Mouse (Mus musculus) liver, adult (tissue): ENCODE measurements around the gene Frem1.

Source experiments
- GATA4 ChIP-seq: IDR thresholded peaks from 2 replicates; pipeline ENCODE4 v1.6.1; 2014; ENCODE audit warnings: mild to moderate bottlenecking, low read length; ENCODE audit not compliant: insufficient replicate concordance

The Frem1 gene

GRCm38 (mm10) chr4:82970901-82971648, 81.1 kb downstream of the Frem1 start:
- no peak for TF ChIP-seq GATA4

- no peak for TF ChIP-seq GATA4
Observed at GRCm38 (mm10) chr4:82961024-82961423, 91.1 kb downstream of the Frem1 start.

- no peak for TF ChIP-seq GATA4
Observed at GRCm38 (mm10) chr4:82957827-82958538, 94.2 kb downstream of the Frem1 start.

GRCm38 (mm10) chr4:82953992-82954391, 98.1 kb downstream of the Frem1 start:
- no peak for TF ChIP-seq GATA4

DNA sequence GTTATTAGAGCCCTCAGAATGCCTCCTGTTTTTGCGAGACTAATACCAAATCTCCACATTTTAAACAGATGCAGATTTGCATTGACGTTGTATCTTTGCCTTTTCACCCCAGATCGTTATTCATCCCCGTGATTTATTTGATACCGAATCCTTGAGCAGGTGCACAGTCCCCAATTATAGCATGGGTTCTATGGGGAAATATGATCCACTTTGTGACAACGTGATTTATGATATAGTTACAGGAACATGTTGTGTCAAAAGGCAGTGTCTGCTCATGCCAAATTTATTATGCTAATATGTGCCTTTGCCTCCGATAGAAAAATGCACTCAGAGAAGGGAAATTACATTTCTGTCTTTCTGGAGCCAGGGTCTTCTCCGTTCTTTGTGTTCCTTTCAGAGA, 102.6 kb downstream of the Frem1 start:
- no peak for TF ChIP-seq GATA4

DNA sequence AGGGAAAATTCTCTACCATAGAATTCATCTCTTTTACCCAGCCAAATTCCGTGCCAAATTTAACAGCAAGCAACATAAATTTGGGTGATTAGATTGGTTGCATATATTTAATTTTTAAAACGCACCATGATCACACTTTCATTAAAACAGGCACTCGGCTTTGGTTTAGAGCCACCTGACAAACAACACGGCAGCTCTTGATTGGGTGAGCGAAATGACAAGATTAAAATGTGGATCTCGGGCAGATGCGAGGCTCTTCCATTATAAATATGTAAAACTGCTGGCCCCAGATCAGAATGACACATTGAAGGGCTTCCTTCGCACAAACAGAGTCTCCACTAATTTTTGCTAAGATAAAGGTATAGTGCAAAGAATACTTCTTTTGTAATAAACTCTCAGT, 105.4 kb downstream of the Frem1 start:
- TF ChIP-seq GATA4, result no peak

DNA sequence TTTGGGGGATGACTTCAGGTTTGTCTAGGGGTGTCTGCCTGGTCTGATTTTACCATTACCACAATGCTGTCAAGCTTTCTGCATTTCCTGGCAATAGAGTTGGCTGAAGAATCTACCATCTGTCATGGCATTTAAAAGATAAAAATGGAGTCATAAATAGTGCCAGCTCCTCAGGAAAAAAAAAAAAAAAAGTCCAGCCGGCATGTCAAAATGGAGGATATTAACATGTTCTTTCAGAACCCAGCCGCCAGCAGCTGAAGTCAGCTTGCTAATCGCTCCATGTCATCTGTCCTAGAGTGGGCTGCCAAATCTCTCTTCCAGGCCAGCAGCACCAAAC, 105.9 kb downstream of the Frem1 start:
- TF ChIP-seq GATA4, result no peak

DNA sequence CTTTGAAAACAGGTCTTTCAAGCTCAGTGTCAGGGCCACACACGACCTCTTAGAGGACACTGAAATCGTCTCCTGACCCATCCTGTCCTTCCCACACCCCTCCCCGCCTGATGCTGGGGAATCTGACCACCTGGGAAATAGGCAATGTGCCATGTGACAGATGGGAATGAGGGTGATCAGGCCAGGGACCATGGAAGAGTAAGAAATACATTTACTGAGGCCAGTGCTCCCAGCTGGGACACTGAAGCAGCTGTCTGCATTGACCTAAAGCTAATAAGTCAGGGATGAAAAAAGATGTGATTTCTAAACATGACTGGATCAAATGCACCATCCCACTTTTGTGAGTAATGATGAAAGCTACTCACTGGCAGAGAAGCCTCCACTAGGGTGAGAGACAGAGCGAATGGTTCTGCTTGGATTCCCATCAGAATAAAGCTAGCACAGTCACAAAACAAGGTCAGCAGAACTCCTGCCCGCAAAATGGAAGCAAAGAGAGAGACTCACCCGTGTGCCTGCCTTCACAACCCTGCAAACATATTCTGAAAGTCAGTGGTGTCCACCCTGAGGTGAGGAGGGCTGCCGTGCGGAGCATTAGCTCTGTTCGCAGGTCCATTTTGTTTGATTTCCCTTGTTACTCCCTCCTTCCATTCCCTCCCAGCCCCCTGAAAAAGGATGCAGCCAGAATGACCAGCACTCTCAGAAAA, 106.4 kb downstream of the Frem1 start:
- no peak for TF ChIP-seq GATA4

GRCm38 (mm10) chr4:82940680-82941079, 111.5 kb downstream of the Frem1 start:
- TF ChIP-seq GATA4, result no peak

- TF ChIP-seq GATA4, result no peak
Observed at GRCm38 (mm10) chr4:82940248-82940647, 111.9 kb downstream of the Frem1 start.

- TF ChIP-seq GATA4, result no peak
Observed at GRCm38 (mm10) chr4:82934308-82934707, 117.8 kb downstream of the Frem1 start.

GRCm38 (mm10) chr4:82933698-82934210, 118.4 kb downstream of the Frem1 start:
- no peak for TF ChIP-seq GATA4

DNA sequence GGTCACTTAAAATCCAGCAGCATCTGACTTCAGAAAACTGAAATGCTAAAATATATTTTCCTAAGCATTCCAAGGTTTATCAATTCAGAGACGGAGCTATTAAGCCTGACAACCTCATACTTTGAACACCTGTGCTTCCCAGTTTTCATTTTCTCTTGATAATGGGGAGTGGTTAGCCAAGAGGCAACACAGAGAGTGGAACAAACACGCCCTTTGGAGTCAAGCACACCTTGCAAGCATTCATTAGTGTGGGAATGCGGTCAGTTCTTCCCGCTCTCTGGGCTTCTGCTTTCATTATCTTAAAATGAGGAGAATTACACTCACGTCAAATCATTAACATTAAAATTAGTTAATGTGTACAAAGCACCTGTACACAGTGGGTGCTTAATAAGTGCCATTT, 122.1 kb downstream of the Frem1 start:
- TF ChIP-seq GATA4, result no peak

DNA sequence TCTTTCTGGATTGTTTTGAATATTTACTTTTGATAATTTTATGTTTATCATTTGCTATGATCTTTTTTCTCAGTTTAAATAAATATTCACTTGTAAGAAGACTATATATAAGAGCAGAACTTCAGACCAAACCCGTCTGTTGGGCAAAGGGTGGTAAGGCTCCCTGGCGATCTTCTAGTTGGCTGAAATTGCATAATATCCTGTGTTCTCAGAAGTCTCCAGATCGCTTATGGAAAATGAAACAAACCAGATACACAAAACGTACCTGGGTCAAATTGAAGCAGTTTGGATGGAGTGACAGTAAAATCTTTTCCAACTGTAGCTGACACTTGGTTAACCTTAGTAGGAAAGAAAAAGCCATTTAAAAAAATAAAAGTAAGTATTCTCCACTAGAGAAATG, 130.2 kb downstream of the Frem1 start:
- no peak for TF ChIP-seq GATA4

DNA sequence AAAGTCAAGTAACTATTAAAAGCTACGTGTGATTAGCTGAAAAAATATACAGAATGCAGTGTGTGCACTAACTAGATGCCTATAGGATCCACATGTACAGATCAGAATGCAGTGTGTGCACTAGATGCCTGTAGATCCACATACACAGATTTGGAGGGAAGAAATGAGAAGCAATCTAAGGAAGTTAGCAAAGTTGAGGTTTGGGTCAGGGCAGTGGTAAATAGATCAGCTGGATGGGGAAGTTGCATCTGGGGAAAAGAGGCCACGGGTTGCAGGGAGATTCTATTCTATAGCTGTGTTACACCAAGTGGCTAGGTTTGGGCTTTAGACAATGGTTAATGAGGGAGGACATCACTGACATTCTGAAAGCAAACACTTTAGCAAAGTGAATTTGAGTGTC, 133.5 kb downstream of the Frem1 start:
- no peak for TF ChIP-seq GATA4

DNA sequence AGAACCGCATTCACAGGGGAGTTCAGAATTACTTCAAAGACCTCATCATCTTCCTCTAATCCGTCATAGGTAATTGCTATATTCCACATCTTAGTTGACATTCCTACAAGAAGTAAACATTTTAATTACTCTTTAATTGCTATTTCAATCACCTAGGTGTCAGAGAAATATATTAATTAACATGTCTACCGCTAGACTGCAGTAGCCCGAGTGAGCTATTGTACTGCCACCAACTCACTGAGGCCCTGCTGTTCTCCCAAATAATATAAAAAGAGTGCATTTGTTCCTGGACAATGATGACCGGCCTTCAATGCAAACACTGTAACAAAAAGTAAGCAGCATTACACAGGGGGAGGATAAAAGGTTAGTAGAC, 135.5 kb downstream of the Frem1 start:
- TF ChIP-seq GATA4, result no peak

DNA sequence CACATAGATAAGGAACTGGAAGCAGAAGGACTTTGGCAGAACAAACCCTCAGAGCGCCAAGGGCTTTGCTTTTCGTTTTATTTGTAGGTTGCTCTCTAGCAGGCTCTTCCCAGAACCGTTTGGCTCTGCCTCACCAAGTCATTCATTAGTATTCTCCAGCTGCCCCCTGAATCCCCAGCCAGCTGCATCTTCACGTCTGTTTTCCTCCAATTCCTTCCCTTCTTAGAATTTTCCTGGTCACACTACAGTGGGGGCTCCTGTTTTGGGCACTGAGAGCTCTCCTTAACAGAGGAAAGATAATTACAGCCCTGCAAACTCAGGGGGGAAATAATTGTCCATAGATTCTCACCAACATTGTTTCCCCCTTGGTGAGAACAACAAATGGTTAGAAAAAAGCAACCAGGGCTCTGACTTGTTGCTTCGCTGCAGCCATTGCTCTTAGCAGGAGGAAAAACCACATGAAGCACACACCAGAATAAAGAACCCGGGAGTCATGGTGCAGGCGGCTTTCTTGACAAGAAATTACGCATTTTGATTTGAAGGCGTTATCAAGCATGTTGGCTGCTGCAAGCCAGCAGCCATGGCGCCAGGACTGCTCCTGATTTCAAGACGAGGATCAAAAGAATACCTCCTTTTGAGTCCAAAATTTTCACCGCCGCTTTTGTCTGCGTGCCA, 136.0 kb downstream of the Frem1 start:
- TF ChIP-seq GATA4, result no peak
